Mouse (Mus musculus) limb, embryonic 12.5 days (tissue): ENCODE measurements around the gene Prox1. TPM values are rescaled to one million over a fixed set of nuclear protein-coding genes. Genes with fewer than 3 reads are reported as not detected.
A peak's percentile ranks its signal among the peaks of the same experiment; 100 is the strongest.

ENCODE experiments used
- ATAC-seq: fragments of 200-750 bp; cut with Nextera tagmentation; 2 replicates; pipeline ENCODE4 v1.8.0; 2017; ENCODE audit warnings: low read depth, moderate TSS enrichment; ENCODE audit not compliant: insufficient number of reproducible peaks, insufficient read depth, low FRiP score, low TSS enrichment
- H3K27ac ChIP-seq: fragments of 300-500 bp; sonication (generic); 2 replicates; pipeline ENCODE4 v1.5.1; 2016; ENCODE audit warnings: mild to moderate bottlenecking, moderate library complexity
- H3K27me3 ChIP-seq: fragments of 300-500 bp; sonication (generic); 2 replicates; pipeline ENCODE4 v1.6.1; 2016; ENCODE audit warnings: mild to moderate bottlenecking, moderate library complexity
- H3K36me3 ChIP-seq: fragments of 300-500 bp; sonication (generic); 2 replicates; pipeline ENCODE4 v1.6.1; 2016; ENCODE audit warnings: mild to moderate bottlenecking, moderate library complexity
- H3K4me1 ChIP-seq: fragments of 300-500 bp; sonication (generic); replicated peaks from 2 replicates; pipeline ENCODE4 v1.6.1; 2016
- H3K4me2 ChIP-seq: fragments of 300-500 bp; sonication (generic); 2 replicates; pipeline ENCODE4 v1.6.1; 2016; ENCODE audit warnings: mild to moderate bottlenecking, moderate library complexity
- H3K4me3 ChIP-seq: fragments of 300-500 bp; sonication (generic); replicated peaks from 2 replicates; pipeline ENCODE4 v1.5.1; 2016; ENCODE audit warnings: mild to moderate bottlenecking
- H3K9ac ChIP-seq: fragments of 300-500 bp; sonication (generic); replicated peaks from 2 replicates; pipeline ENCODE4 v1.6.1; 2016; ENCODE audit warnings: mild to moderate bottlenecking, moderate library complexity
- H3K9me3 ChIP-seq: fragments of 300-500 bp; sonication (generic); 2 replicates; pipeline ENCODE4 v1.6.1; 2016; ENCODE audit warnings: mild to moderate bottlenecking, moderate library complexity
- WGBS: fragments of 180-500 bp; shearing (Covaris S2); methylation state at CpG from one replicate; pipeline ENCODE4 v1.1.7; 2016; 5-methylcytosine and 5-hydroxymethylcytosine counted together
- polyA plus RNA-seq: library from polyadenylated mRNA; unstranded; fragments of >200 nt; fragmentation: Nextera tagmentation; extraction: Ambion mirVana; gene quantifications from 2 replicates; pipeline ENCODE4 v1.2.1, GENCODE M21; 2016

Gene Prox1
- polyA plus RNA-seq, 1 experiment from 2014 or later, result 2.7 TPM

- ATAC-seq, result no peak
- H3K9me3 ChIP-seq, result no peaks in the 10 kb centered on the region
- H3K4me1 ChIP-seq, result peaks cover 3% of the 10 kb centered on the region; the same call in 1 of the 2 replicates
- H3K4me2 ChIP-seq, result no peak overlapping the region
- no peak overlapping the region for H3K4me3 ChIP-seq
- H3K27ac ChIP-seq, result no peak overlapping the region
- 26% methylated on average over 10 of the region's 10 CpGs for WGBS
- peaks cover 14% of the 10 kb centered on the region for H3K27me3 ChIP-seq
- no peaks in the 10 kb centered on the region for H3K36me3 ChIP-seq
- H3K9ac ChIP-seq, result no peak overlapping the region
Measured at GRCm38 (mm10) chr1:190190231-190190965, 19.9 kb upstream of the Prox1 start.

DNA sequence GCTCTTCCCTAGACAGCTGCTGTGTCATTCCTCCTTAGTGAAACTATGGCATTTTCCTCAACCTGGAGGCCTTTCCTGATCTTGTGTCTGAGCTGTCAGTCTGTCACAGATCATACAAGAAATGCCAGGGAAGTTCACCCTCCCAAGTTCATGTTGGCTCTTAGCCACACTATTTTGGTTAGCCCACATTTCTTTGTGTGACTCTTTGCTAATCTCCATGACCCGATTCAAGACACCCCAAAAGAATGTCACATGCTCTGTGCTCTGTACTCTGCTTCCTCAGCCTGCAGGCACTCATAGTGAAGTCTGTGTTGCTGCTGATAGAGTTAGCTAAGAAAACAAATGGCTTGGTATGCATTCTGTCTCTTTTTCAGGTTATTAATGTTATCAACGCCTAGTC, 18.6 kb upstream of the Prox1 start:
- Histone ChIP-seq H3K4me2 (no peak overlapping the region), H3K27ac (no peak overlapping the region), H3K4me1 (peaks cover 3% of the 10 kb centered on the region; the same call in 1 of the 2 replicates), H3K4me3 (no peak overlapping the region), H3K9me3 (no peaks in the 10 kb centered on the region), H3K36me3 (no peaks in the 10 kb centered on the region), H3K27me3 (peaks cover 14% of the 10 kb centered on the region), H3K9ac (no peak overlapping the region)
- WGBS, result 82% methylated on average over 2 of the region's 2 CpGs
- ATAC-seq, result no peak

DNA sequence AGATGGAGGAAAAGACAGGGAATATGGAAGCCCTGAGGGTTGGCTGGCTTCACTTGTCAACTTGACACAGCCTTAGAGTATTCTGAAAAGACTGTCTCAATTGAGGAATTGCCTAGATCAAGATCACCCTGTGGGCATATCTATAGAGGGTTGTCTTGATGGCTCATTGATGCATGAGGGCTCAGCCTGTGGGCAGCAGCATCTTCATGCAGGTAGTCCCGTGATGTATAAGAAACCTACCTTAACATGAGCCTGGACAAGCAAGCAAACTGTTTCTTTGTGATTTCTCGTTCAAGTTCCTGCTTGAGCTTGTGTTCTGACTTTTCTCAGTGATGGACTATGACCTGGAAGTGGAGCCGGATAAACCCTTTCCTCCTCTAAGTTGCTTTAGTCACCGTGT, 15.8 kb upstream of the Prox1 start:
- no peak overlapping the region for H3K9ac ChIP-seq
- no peak overlapping the region for H3K4me3 ChIP-seq
- no peaks in the 10 kb centered on the region for H3K36me3 ChIP-seq
- no peak overlapping the region for H3K4me2 ChIP-seq
- no peak for ATAC-seq
- H3K4me1 ChIP-seq, result no peaks in the 10 kb centered on the region; the same call in 1 of the 2 replicates
- no peak overlapping the region for H3K27ac ChIP-seq
- peaks cover 12% of the 10 kb centered on the region; the same call in 1 of the 2 replicates for H3K27me3 ChIP-seq
- WGBS, result 85% methylated on average over 4 of the region's 4 CpGs
- H3K9me3 ChIP-seq, result no peaks in the 10 kb centered on the region

DNA sequence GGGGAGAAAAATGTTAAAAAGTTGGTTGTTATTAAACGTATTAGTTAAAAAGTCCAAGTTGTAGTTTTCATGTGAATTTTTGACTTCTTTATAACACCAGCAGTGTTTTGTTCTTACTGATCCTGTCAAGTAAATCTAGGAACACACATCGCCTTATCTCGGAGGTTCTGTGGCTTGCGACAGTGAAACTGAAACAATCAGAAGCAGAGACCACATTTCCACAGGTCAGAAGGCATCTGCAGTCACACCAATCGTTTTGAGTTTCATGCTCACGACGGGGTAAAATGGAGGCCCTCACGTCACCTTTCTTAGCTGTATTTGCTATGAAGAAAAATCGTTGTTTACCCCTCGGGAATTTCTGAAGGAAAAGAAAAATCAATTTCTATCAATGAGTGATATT, 14.8 kb upstream of the Prox1 start:
- ATAC-seq, result no peak

DNA sequence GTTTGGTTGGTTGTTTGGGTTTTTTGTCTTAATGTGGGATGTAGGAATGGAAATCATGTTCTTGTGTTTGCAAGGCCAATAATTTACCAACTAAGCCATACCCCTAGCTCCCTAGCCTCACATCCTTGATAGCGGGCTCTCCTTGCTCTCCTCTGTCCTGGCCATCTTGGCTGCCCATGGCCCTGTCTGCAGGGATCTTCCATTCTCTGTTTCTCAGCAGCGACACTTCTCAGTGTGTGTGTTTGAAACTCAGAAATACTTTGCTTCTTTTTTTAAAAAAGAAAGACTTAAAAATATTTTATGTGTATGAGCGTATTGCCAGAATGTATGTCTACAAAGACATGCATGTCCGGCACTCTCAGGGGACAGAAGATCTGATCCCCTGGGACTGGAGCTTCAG, 13.1 kb upstream of the Prox1 start:
- H3K4me1 ChIP-seq, result no peaks in the 10 kb centered on the region; the same call in 1 of the 2 replicates
- no peak overlapping the region for H3K9ac ChIP-seq
- no peaks in the 10 kb centered on the region for H3K9me3 ChIP-seq
- no peak for ATAC-seq
- WGBS, result over 99% methylated on average over 4 of the region's 4 CpGs
- H3K27ac ChIP-seq, result no peak overlapping the region
- H3K4me3 ChIP-seq, result no peak overlapping the region
- 0 out of 2 replicates have a peak, but pooled peaks cover 6% of the 10 kb centered on the region for H3K27me3 ChIP-seq
- H3K4me2 ChIP-seq, result no peak overlapping the region
- H3K36me3 ChIP-seq, result no peaks in the 10 kb centered on the region

More for the DNA sequence above, 14.8 kb upstream of the Prox1 start:
- Histone ChIP-seq H3K27ac (no peak overlapping the region), H3K4me2 (no peak overlapping the region), H3K9ac (no peak overlapping the region), H3K27me3 (peaks cover 12% of the 10 kb centered on the region; the same call in 1 of the 2 replicates), H3K9me3 (no peaks in the 10 kb centered on the region), H3K4me3 (no peak overlapping the region), H3K4me1 (no peaks in the 10 kb centered on the region; the same call in 1 of the 2 replicates), H3K36me3 (no peaks in the 10 kb centered on the region)
- 78% methylated on average over 10 of the region's 10 CpGs for WGBS

DNA sequence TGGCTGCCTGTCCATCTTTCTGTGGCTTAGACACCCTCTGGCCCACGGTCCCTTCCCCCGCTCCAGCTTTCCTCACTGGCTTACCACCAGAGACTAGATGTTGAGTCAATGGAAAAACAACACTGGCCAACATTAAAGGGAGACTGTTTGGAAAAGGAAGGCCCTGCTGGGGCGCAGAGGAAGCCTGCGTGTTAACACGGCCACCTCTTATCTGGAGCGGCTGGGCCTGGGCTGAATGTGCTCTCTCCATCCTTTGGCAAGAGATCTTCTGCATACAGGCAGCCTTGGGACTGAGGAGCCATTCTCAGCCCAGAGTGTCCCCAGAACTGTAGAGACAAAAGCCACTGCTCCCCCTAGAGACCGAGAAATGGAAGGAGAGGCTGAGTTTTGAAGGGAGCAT, 11.3 kb upstream of the Prox1 start:
- WGBS, result 75% methylated on average over 7 of the region's 7 CpGs
- Histone ChIP-seq H3K9ac (no peak overlapping the region), H3K9me3 (no peaks in the 10 kb centered on the region), H3K4me3 (no peak overlapping the region), H3K27me3 (peaks cover 23% of the 10 kb centered on the region), H3K27ac (no peak overlapping the region), H3K4me2 (no peak overlapping the region), H3K4me1 (no peaks in the 10 kb centered on the region; the same call in 1 of the 2 replicates), H3K36me3 (no peaks in the 10 kb centered on the region)
- ATAC-seq, result no peak

DNA sequence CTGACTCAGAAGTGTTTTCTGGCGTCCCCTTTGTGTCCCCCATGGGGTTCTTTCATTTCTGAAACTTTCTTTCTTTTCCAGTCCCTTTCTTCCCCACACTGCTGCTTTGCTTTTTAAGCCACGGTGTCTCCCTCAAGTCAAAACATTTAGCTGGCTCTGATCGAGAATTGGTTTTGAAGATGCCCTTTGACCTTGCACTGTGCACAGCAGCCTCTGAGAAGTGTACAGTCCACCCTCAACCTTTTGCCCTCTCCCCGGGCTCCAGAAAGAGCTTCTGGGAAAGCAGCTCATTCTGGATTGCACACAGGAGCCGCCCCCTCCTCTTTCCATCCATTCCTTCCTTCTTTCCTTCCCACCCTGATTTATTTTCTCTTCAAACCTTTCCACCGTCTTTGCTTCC, 10.3 kb upstream of the Prox1 start:
- H3K9me3 ChIP-seq, result no peaks in the 10 kb centered on the region
- no peak overlapping the region for H3K9ac ChIP-seq
- no peak overlapping the region for H3K4me2 ChIP-seq
- WGBS, result 52% methylated on average over 6 of the region's 6 CpGs
- H3K4me3 ChIP-seq, result no peak overlapping the region
- no peak for ATAC-seq
- H3K27ac ChIP-seq, result no peak overlapping the region
- no peaks in the 10 kb centered on the region; the same call in 1 of the 2 replicates for H3K4me1 ChIP-seq
- H3K36me3 ChIP-seq, result no peaks in the 10 kb centered on the region
- peaks cover 31% of the 10 kb centered on the region for H3K27me3 ChIP-seq

GRCm38 (mm10) chr1:190176961-190177360, 6.4 kb upstream of the Prox1 start:
- 26% methylated on average over 3 of the region's 3 CpGs for WGBS
- no peak overlapping the region for H3K27ac ChIP-seq
- H3K4me1 ChIP-seq, result peaks cover 34% of the 10 kb centered on the region
- peaks cover 64% of the 10 kb centered on the region for H3K27me3 ChIP-seq
- no peaks in the 10 kb centered on the region for H3K9me3 ChIP-seq
- ATAC-seq, result no peak
- no peak overlapping the region for H3K9ac ChIP-seq
- no peak overlapping the region for H3K4me2 ChIP-seq
- no peak overlapping the region for H3K4me3 ChIP-seq
- no peaks in the 10 kb centered on the region for H3K36me3 ChIP-seq

DNA sequence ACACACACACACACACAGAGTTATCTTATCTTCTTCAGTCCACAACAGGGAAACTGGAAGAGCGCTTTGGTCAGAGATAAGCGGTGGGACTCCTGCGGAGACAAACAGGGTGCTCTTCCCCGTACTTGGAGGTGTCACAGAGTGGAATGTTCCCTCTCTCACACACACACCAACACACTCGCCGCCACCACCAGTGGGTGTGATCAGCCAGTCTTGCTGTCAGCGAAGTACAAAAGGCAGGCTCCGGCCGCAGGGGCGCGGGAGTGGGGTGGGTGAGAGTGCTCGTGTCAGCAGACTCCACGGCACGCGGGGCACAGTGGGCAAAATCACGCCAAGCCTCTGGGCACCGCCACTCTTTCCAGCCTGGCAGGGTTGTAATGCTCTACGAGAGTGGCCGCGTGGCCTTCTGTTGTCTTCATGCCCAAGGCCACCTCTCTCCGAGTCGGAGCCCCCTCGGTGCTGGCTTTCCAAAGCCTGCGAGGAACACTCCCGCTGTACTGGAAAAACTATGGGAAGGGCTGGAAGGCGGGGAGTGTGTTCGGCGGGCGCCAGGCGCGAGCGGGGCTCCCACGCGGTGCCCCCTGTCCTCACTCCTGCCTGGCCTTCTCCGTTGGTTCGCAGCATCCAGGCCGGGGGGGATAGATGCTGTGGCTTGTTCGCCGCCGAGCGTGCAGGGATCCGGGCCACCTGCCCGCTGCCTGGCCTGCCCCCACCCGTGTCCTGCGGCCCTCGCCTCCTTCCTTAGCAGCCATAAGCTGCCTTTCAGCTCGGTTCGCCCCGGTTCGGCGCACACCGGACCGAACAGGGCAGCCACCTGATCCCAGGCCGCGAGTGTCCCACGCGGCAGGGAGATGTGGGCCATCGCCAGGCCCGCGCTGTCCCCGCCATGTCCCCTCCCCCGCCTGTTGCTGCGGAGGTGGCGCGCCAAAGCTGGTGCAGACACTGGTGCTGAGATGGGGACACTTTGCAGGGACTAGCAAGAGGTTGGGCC, 4.5 kb upstream of the Prox1 start:
- H3K27me3 ChIP-seq, result peaks cover 83% of the 10 kb centered on the region
- no peak for ATAC-seq
- H3K36me3 ChIP-seq, result no peaks in the 10 kb centered on the region
- no peaks in the 10 kb centered on the region for H3K9me3 ChIP-seq
- peak overlapping the region; percentile 56 for H3K9ac ChIP-seq
- H3K4me1 ChIP-seq, result peaks cover 43% of the 10 kb centered on the region
- WGBS, result 2% methylated on average over 65 of the region's 65 CpGs
- peak overlapping the region; percentile 81 for H3K4me2 ChIP-seq
- H3K4me3 ChIP-seq, result peak overlapping the region; percentile 44
- H3K27ac ChIP-seq, result no peak overlapping the region

DNA sequence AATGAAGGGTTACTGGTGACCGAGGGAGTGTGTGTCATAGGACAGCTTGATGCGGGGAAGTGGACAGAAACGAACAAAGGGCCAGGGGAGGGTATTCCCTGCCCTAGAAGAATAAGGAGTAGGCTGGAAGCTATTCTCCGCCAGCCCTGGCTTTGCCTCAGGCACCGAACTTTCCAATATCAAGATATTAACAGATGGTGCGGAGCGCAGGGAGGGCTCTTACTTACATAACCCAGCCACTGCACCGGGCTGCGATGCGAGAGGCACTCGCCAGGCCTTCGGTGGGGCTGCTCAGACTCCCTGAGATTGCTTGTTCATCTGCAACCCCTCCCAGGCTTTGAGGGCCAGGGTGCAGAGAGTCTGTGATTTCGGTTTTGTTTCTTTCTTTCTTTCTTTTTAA, 3.7 kb upstream of the Prox1 start:
- Histone ChIP-seq H3K27ac (no peak overlapping the region), H3K9me3 (no peaks in the 10 kb centered on the region), H3K36me3 (no peaks in the 10 kb centered on the region), H3K4me2 (peak overlapping the region; percentile 81), H3K4me1 (peaks cover 50% of the 10 kb centered on the region), H3K4me3 (peak overlapping the region; percentile 44; the same call in 1 of the 2 replicates), H3K27me3 (peaks cover 90% of the 10 kb centered on the region), H3K9ac (no peak overlapping the region)
- WGBS, result 1% methylated on average over 13 of the region's 13 CpGs
- ATAC-seq, result no peak

DNA sequence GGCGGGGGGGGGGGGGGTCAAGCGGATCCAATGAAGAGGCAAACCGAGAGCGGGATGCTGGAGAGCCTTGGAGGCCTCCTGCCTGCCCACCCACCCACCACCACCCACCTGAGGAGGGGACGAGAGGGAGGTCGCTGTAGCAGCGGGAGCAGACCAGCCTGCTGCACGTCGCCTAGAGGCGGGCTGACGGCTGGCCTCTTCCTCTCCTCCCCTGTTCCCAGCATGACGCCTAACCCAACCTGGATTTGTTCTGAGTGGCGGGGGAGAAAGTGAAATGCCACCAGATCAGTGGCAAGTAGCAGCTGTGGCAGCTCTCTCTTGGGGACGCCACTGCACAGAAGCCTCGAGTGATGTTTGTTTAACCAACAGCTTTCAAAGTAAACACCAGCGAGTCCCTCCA, 3.1 kb upstream of the Prox1 start:
- H3K27me3 ChIP-seq, result peaks cover 97% of the 10 kb centered on the region
- 0% methylated on average over 11 of the region's 16 CpGs for WGBS
- peak overlapping the region; percentile 50 for H3K4me2 ChIP-seq
- H3K9me3 ChIP-seq, result no peaks in the 10 kb centered on the region
- H3K36me3 ChIP-seq, result no peaks in the 10 kb centered on the region
- H3K27ac ChIP-seq, result no peak overlapping the region
- peak overlapping the region; percentile 26 for H3K4me3 ChIP-seq
- ATAC-seq, result no peak
- peaks cover 57% of the 10 kb centered on the region for H3K4me1 ChIP-seq
- 0 out of 2 replicates have a peak overlapping the region, but pooled peaks have one; percentile 27 for H3K9ac ChIP-seq
